ENCODE assay signal across 20 mouse cellular contexts in genomic region chr13:98578426-98579066, GRCm38 (mm10). TPM values are rescaled to one million over a fixed set of nuclear protein-coding genes. Genes with fewer than 3 reads are reported as not detected.
DNase-seq lines count a peak whose midpoint lies in the region; ATAC-seq lines count a peak whose summit lies in the region.
"Had no signal": no experiment of that assay in that cellular context is flagged by ENCODE, and none has a peak within 500 bp of the region (broad histone marks: within the 10 kb centered on the region; RNA-seq: fewer than 3 reads in every experiment).

No protein-coding gene starts in this region.

- no peak overlapping the region for H3K4me2 ChIP-seq in liver, embryonic 16.5 days (ENCODE audit: low read depth, low read length)
- H3K4me2 ChIP-seq: embryonic facial prominence, embryonic 13.5 days; forebrain, embryonic 12.5 days; heart, embryonic 11.5 days; midbrain, embryonic 13.5 days had no signal

- ATAC-seq in liver, embryonic 16.5 days (ENCODE audit: low read depth): peak; percentile 95
- ATAC-seq: midbrain, embryonic 13.5 days had no signal

- 0 out of 2 replicates have a peak, but pooled peaks cover 3% of the 10 kb centered on the region for H3K4me1 ChIP-seq in heart, embryonic 10.5 days
- no peaks in the 10 kb centered on the region for H3K4me1 ChIP-seq in liver, embryonic 16.5 days (ENCODE audit: control insufficient read depth, low read depth, low read length)

- no peaks in the 10 kb centered on the region for H3K36me3 ChIP-seq in heart, embryonic 10.5 days
- H3K36me3 ChIP-seq in liver, embryonic 16.5 days (ENCODE audit: control insufficient read depth, insufficient read depth): no peaks in the 10 kb centered on the region
- H3K36me3 ChIP-seq: embryonic facial prominence, embryonic 13.5 days; forebrain, embryonic 12.5 days; midbrain, embryonic 13.5 days had no signal

- no peaks in the 10 kb centered on the region for H3K9me3 ChIP-seq in heart, embryonic 10.5 days
- no peaks in the 10 kb centered on the region for H3K9me3 ChIP-seq in liver, embryonic 16.5 days (replicated peaks; ENCODE audit: control insufficient read depth, low read length)
- H3K9me3 ChIP-seq: embryonic facial prominence, embryonic 13.5 days; forebrain, embryonic 12.5 days; midbrain, embryonic 13.5 days had no signal

- peaks cover 57% of the 10 kb centered on the region for H3K27me3 ChIP-seq in heart, embryonic 10.5 days (ENCODE audit: insufficient read depth, poor library complexity, severe bottlenecking)
- peaks cover 8% of the 10 kb centered on the region for H3K27me3 ChIP-seq in liver, embryonic 16.5 days (ENCODE audit: control insufficient read depth, insufficient read depth, low read depth, low read length)

- WGBS in heart, embryonic 10.5 days: 74% methylated on average over 11 of the region's 11 CpGs
- WGBS in liver, embryonic 16.5 days (ENCODE audit: insufficient replicate concordance): 50% methylated on average over 11 of the region's 11 CpGs

- no peak overlapping the region for H3K4me3 ChIP-seq in heart, embryonic 10.5 days
- H3K4me3 ChIP-seq in liver, embryonic 16.5 days (ENCODE audit: low read depth, low read length): no peak overlapping the region
- H3K4me3 ChIP-seq: embryonic facial prominence, embryonic 13.5 days; forebrain, embryonic 12.5 days; left cerebral cortex, adult 2 months; midbrain, embryonic 13.5 days had no signal

- H3K9ac ChIP-seq in liver, embryonic 16.5 days (ENCODE audit: low read depth, low read length): no peak overlapping the region
- H3K9ac ChIP-seq: embryonic facial prominence, embryonic 13.5 days; forebrain, embryonic 12.5 days; midbrain, embryonic 13.5 days had no signal

- DNase-seq in heart, adult 11 months: peak; percentile 35
- no peak for DNase-seq in heart, embryonic 10.5 days (ENCODE audit: low spot score)
- DNase-seq in lung, postnatal 36 days: peak; percentile 6
- no peak for DNase-seq in lung, postnatal 25 days (ENCODE audit: low spot score)
- DNase-seq in thymus, postnatal 0 days (ENCODE audit: low spot score): no peak
- no peak for DNase-seq in gastrocnemius, postnatal 4 days (ENCODE audit: low spot score in 2 of 2)
- no peak for DNase-seq in T-cell, adult 2 months (ENCODE audit: low spot score)
- DNase-seq: adrenal gland, postnatal 25 days; B cell, adult 2 months; heart, postnatal 36 days; right cerebral cortex, postnatal 25 days; thymus, postnatal 25 days had no signal

- no peak overlapping the region for H3K27ac ChIP-seq in heart, embryonic 10.5 days
- H3K27ac ChIP-seq in liver, embryonic 16.5 days (ENCODE audit: low read length): peak overlapping the region; percentile 19; the same call in 1 of the 2 replicates
- H3K27ac ChIP-seq: embryonic facial prominence, embryonic 13.5 days; forebrain, embryonic 12.5 days; left cerebral cortex, adult 2 months; midbrain, embryonic 13.5 days had no signal

RNA-seq across cellular contexts. Expression of gene Tmem174, which starts 58.7 kb away (rescaled TPM):
- 0.05 TPM in 1 of 2 replicates, not detected in the other for polyA plus RNA-seq in heart, embryonic 10.5 days (2016; fragmentation: Nextera tagmentation; extraction: Ambion mirVana)
- not detected in 2 replicates for polyA plus RNA-seq in liver, embryonic 16.5 days (2015; fragmentation: Nextera tagmentation; extraction: Ambion mirVana)
- polyA plus RNA-seq in thymus, postnatal 0 days (2015; fragmentation: Nextera tagmentation; extraction: Ambion mirVana): not detected in 2 replicates
- total RNA-seq in gastrocnemius, postnatal 4 days (2021): not detected
- total RNA-seq: adrenal gland, postnatal 25 days; gastrocnemius, adult 8-10 months; heart, postnatal 36 days had no signal
- polyA plus RNA-seq: embryonic facial prominence, embryonic 13.5 days; forebrain, embryonic 12.5 days; limb, embryonic 14.5 days; midbrain, embryonic 13.5 days had no signal

Comparison
In these comparisons a context has a peak if more than half of its experiments do, and no peak if none do; other contexts are left out.
1. DNase-seq: peak in heart, adult 11 months (single experiment) and lung, postnatal 36 days (single experiment); none in heart, embryonic 10.5 days (single experiment), lung, postnatal 25 days (single experiment), thymus, postnatal 0 days (single experiment), gastrocnemius, postnatal 4 days (0 of 2) and T-cell, adult 2 months (single experiment).